Mouse (Mus musculus) embryo, embryonic 10.5 days (tissue): ENCODE measurements at regions not wholly inside any gene's neighbourhood (a gene's known extent, or its start where the extent isn't known, plus 50 kb on each side); places are given as distances from the start of the nearest gene placed in this dataset.

Source experiments
- DNase-seq: peaks from one replicate; pipeline ENCODE4 v3.0.0-alpha.2; 2015; ENCODE audit warnings: low spot score

GRCm38 (mm10) chr3:124986930-124987329 is 406.0 kb upstream of the 1700003H04Rik start:
- DNase-seq = peak; percentile 3

- peak; percentile 19 for DNase-seq
These were observed 405.6 kb upstream of the 1700003H04Rik start for GRCm38 (mm10) chr3:124986515-124986914.

- no peak for DNase-seq
These were observed 404.5 kb upstream of the 1700003H04Rik start for GRCm38 (mm10) chr3:124985428-124985827.

GRCm38 (mm10) chr3:124935147-124935849 is 354.4 kb upstream of the 1700003H04Rik start:
- no peak for DNase-seq

- DNase-seq = no peak
These were observed 351.8 kb upstream of the 1700003H04Rik start for GRCm38 (mm10) chr3:124932655-124933054.

GRCm38 (mm10) chr3:124930773-124931607 is 350.1 kb upstream of the 1700003H04Rik start:
- DNase-seq = peak; percentile 41

GRCm38 (mm10) chr3:124908925-124909324 is 328.0 kb upstream of the 1700003H04Rik start:
- no peak for DNase-seq
